Mouse (Mus musculus): ENCODE results near the gene Lrrfip2.

Gene Lrrfip2

DNA sequence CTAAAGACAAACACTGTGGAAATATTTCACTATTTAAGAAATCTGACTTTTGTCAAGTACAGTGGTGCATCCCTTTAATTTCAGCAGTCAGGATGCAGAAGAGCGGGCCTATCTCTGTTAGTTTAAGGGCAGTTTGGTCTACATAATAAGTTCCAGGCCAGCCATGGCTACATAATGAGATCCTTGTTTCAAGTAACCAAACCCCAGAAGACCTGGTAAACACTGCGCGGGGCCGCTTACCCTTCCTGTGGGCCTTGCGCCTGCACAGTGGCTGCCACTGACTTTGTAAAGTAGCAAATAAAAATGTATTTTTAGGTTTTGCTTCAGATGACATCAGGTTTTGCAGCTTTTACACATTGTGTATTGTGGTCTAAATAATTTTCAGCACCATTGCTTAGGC, 106.0 kb downstream of the Lrrfip2 start:
- DNase-seq (ENCODE audit: low spot score): no peak

- DNase-seq (ENCODE audit: low spot score): no peak
These were observed 111.1 kb downstream of the Lrrfip2 start for GRCm38 (mm10) chr9:111228446-111228845.

DNA sequence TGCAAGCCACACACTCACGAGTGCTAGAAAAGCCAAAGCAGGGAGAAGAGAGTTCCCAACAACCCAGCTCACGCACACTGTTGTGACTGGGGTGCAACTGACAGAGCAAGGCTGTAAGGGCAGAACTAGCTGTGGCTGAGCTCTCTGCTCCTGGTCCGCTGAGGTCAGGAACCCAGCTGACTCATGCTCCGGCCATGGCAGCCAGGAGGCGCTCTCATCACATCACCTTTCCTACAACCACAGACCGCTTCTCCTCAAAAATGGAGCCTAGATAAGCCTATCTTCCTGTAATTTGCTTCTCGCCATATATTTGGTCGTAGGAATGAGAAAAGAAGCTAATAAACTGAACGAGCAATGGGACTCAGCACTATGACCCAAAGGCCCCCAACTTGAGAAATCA, 117.3 kb downstream of the Lrrfip2 start:
- no peak for DNase-seq (ENCODE audit: low spot score)

GRCm38 (mm10) chr9:111237726-111238125, 120.3 kb downstream of the Lrrfip2 start:
- no peak for DNase-seq (ENCODE audit: low spot score)

- no peak for DNase-seq (ENCODE audit: low spot score)
These were observed 122.4 kb downstream of the Lrrfip2 start for GRCm38 (mm10) chr9:111239821-111240220.

DNA sequence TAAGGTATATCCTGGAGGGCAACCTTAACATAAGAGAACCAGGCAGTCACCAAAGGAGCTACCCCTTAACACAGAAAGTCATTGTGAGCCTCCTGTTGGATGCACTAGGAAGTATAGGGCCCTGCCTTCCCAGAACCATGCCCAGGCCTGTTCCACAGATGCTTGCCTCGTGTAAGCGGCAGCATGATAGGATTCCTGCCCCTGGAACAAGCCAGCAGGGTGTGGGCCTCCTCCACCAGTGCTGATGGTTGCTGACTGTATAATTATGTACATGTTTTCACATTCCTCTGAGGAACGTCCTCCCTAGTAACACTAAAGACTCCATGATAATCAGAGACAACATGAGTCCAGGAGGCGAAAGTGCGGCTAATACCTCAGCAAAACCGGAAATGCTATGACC, 126.0 kb downstream of the Lrrfip2 start:
- DNase-seq (ENCODE audit: low spot score): no peak

GRCm38 (mm10) chr9:111245546-111245945, 128.2 kb downstream of the Lrrfip2 start:
- no peak for DNase-seq (ENCODE audit: low spot score)

DNA sequence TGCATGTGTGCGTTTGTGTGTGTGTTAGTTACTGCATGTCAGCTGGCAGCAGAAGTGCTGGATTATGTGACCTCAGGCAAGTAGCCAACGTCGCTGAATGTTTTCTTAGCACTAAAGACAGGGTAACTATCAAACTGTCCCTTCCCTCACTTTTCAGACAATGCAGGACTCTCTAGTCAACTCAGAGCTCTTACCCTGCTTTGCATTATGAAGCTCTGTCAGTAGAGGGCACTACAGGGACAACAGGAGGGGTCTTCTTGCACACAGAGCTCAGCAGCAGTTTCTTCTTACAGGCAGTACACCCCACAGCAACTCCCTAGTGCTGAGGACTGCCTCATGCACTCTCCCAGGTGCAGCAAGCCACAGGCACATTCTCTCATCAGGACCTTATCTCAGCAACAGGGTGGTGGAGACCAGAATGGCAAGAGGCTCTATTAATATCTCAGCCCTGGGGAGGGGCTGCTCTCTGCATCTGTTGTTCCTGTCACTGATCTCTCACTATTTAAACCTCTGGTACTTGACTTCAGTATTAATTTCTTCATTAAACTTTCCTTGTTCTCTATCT, 130.4 kb downstream of the Lrrfip2 start:
- no peak for DNase-seq (ENCODE audit: low spot score)

DNA sequence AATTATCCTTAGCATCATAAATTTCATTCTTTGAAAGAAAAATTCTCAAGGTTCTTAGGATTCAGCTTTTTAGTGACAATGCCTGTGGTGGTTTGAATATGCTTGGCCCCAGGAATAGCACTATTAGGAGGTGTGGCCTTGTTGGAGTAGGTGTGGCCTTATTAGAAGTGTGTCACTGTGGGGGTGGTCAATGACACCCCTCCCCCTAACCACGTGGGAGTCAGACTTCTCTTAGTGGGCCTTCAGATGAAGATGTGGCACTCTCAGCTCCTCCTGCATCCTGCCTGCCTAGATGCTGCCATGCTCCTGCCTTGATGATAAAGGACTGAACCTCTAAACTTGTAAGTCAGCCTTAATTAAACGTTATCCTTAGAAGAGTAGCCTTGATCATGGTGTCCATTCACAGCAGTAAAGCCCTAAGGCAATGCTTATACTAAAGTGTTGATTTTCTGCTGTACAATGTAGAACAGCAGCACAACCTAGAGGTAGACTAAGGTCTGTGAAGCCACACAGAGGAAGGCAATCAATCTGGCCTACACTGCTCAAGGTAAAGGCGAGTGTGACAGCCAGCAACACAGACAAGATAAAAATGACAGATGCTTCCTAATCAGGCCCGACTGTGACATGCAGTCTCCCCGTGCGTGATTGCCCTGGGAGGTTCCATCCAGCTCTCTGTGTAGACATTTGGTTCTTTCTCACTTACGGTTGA, 134.9 kb downstream of the Lrrfip2 start:
- no peak for DNase-seq (ENCODE audit: low spot score)

GRCm38 (mm10) chr9:111260360-111260985, 143.1 kb downstream of the Lrrfip2 start:
- peak; percentile 5 for DNase-seq (ENCODE audit: low spot score)

- DNase-seq (ENCODE audit: low spot score): no peak
These were observed 144.0 kb downstream of the Lrrfip2 start for GRCm38 (mm10) chr9:111261356-111261755.

GRCm38 (mm10) chr9:111267998-111268397, 150.6 kb downstream of the Lrrfip2 start:
- no peak for DNase-seq (ENCODE audit: low spot score)

GRCm38 (mm10) chr9:111270606-111271005, 153.2 kb downstream of the Lrrfip2 start:
- DNase-seq (ENCODE audit: low spot score): no peak

- no peak for DNase-seq (ENCODE audit: low spot score)
These were observed 153.7 kb downstream of the Lrrfip2 start for GRCm38 (mm10) chr9:111271056-111271433.

DNA sequence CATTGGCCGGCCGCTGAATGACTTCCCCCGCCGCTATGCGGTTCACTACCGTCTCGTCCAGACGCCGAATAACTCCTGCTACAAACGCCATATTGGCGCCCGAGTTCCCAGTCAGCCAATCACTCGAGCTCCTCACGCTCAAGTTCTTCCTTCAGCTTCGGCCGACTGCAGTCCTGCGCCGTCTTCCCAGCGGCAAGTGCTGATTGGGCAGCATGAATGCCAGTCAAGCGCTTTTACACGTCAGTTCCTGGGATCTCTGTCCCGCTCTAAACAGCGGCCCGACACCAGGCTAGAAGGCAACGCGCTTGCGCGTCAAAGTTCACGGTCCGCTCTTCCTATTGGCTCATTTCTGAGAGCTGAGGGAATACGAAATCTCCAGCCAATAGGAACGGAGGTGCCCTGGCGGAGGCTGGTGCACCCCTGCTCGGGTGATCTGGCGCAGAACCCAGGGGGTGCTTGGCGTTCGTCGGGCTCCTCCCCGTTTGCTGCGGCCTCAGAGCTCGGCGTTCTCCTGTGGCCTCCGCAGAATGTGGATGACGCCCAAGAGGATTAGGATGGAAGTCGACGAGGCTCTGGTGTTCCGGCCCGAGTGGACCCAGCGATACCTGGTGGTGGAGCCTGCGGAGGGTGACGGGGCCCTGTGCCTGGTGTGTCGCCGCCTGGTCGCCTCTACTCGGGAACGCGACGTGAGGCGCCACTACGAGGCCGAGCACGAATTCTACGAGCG, 154.2 kb downstream of the Lrrfip2 start, which contains the start of the genes Mlh1 and Epm2aip1:
Gene Mlh1 (minus strand): TSS at position 358 of the 727 bp plus-strand sequence.
Gene Epm2aip1 (plus strand): TSS at position 496 of the 727 bp plus-strand sequence.
- peak; percentile 96 for DNase-seq (ENCODE audit: low spot score)

DNA sequence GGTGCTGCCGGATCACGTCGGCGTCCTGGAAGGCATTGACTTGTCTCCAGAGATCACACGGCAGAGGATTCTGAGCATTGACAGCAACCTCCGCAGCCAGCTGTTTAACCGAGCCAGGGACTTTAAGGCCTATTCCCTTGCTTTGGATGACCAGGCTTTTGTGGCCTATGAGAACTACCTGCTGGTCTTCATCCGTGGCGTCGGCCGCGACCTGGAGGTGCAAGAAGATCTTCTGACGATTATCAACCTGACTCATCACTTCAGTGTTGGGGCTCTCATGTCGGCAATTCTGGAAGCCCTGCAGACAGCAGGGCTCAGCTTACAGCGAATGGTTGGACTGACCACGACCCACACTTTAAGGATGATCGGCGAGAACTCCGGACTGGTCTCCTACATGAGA, 155.0 kb downstream of the Lrrfip2 start:
- DNase-seq (ENCODE audit: low spot score): no peak

- no peak for DNase-seq (ENCODE audit: low spot score)
These were observed 155.8 kb downstream of the Lrrfip2 start for GRCm38 (mm10) chr9:111272996-111273785.

GRCm38 (mm10) chr9:111273958-111274357, 156.6 kb downstream of the Lrrfip2 start:
- DNase-seq (ENCODE audit: low spot score): no peak

- DNase-seq (ENCODE audit: low spot score): no peak
These were observed 157.8 kb downstream of the Lrrfip2 start for GRCm38 (mm10) chr9:111275156-111275555.

Data from ovary, postnatal 14 days (tissue).